Mouse (Mus musculus) myocyte (in vitro differentiated cells): Measurements from ENCODE around the gene Snx25.

Experiments used
- CEBPB ChIP-seq: IDR thresholded peaks from 2 replicates; pipeline ENCODE4 v1.6.1; 2011; ENCODE audit warnings: mild to moderate bottlenecking, moderate library complexity; ENCODE audit not compliant: poor library complexity, insufficient read depth, severe bottlenecking
- E2F4 ChIP-seq: IDR thresholded peaks from one replicate; pipeline ENCODE4 v1.6.1; 2011; ENCODE audit warnings: mild to moderate bottlenecking, control low read depth, moderate library complexity; ENCODE audit not compliant: insufficient read depth
- MYOD1 ChIP-seq, 3 experiments: IDR thresholded peaks; one replicate each; pipeline ENCODE4 v1.6.1; 2011; ENCODE audit warnings: control low read depth in 2 of 3, low read depth in 2 of 3, mild to moderate bottlenecking in 2 of 3, moderate library complexity in 1 of 3; ENCODE audit not compliant: insufficient read length in 2 of 3, control insufficient read depth in 1 of 3
- MYOG ChIP-seq, 3 experiments: IDR thresholded peaks; one replicate each; pipeline ENCODE4 v1.6.1; 2011; ENCODE audit warnings: control low read depth in 2 of 3, low read depth in 2 of 3, mild to moderate bottlenecking in 2 of 3; ENCODE audit not compliant: insufficient read length in 2 of 3, control insufficient read depth in 1 of 3, insufficient read depth in 1 of 3
- POLR2A ChIP-seq: IDR thresholded peaks from one replicate; pipeline ENCODE4 v1.6.1; 2011; ENCODE audit warnings: low read depth, mild to moderate bottlenecking, control low read depth, moderate library complexity; ENCODE audit not compliant: insufficient read length
- POLR2AphosphoS2 ChIP-seq: IDR thresholded peaks from one replicate; pipeline ENCODE4 v1.6.1; 2011; ENCODE audit warnings: low read depth, control low read depth; ENCODE audit not compliant: insufficient read length
- USF1 ChIP-seq: IDR thresholded peaks from one replicate; pipeline ENCODE4 v1.6.1; 2011; ENCODE audit warnings: low read depth, mild to moderate bottlenecking, control low read depth, moderate library complexity

DNA sequence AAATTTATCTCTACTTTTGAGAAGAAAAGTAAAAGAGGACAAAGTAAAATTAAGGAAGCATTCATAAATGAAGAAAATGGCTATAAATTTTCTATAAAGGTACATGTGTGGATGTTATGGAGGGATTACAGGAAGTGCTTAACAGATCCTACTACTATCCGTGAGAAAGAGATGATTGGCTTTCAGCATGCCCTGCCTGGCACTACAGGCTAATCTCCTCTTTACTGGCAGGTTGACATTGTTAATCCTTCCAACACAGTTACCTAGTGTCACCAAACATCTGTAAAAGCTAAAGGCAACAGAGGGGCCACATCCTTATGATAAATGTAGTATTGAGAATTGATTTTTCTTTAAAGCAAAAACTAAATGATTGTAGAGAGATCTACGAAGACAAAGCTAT, 21.7 kb upstream of the Snx25 start:
- TF ChIP-seq POLR2A (no peak), CEBPB (no peak), MYOG (IDR thresholded peaks at IDR 0.05; ENCODE audit: control insufficient read depth in 1 of 3, insufficient read depth in 1 of 3, insufficient read length in 2 of 3, low read depth in 2 of 3) (no peak), POLR2AphosphoS2 (no peak), USF1 (no peak), E2F4 (no peak), MYOD1 (IDR thresholded peaks at IDR 0.05; ENCODE audit: control insufficient read depth in 1 of 3, insufficient read length in 2 of 3, low read depth in 2 of 3) (no peak)
